Mouse (Mus musculus) CH12.LX (cell line): ENCODE results near the gene Necap2.

Source experiments
- CHD1 ChIP-seq: IDR thresholded peaks from 2 replicates; pipeline ENCODE4 v1.6.1; 2012; ENCODE audit warnings: low read depth, low read length, improper control_type of control experiment, inconsistent platforms
- CHD2 ChIP-seq: IDR thresholded peaks from 2 replicates; pipeline ENCODE4 v1.6.1; 2011; ENCODE audit warnings: low read length, improper control_type of control experiment
- CTCF ChIP-seq, 2 experiments: IDR thresholded peaks in 1 of 2; conservative IDR thresholded peaks in 1 of 2; 2 replicates each; pipeline ENCODE4 v1.5.1; 2011 to 2012; ENCODE audit warnings: low read depth in 2 of 2, low read length in 2 of 2, improper control_type of control experiment in 1 of 2, inconsistent platforms in 1 of 2, mild to moderate bottlenecking in 1 of 2, moderate library complexity in 1 of 2
- E2F4 ChIP-seq: IDR thresholded peaks from 2 replicates; pipeline ENCODE4 v1.6.1; 2011; ENCODE audit warnings: low read depth, low read length, improper control_type of control experiment; ENCODE audit not compliant: insufficient replicate concordance
- EP300 ChIP-seq: IDR thresholded peaks from 2 replicates; pipeline ENCODE4 v1.6.1; 2011; ENCODE audit warnings: low read length, improper control_type of control experiment
- IRF4 ChIP-seq: IDR thresholded peaks from 2 replicates; pipeline ENCODE4 v1.6.1; 2014; ENCODE audit warnings: low read depth, mild to moderate bottlenecking, inconsistent platforms, low read length, improper control_type of control experiment
- MAZ ChIP-seq: IDR thresholded peaks from 2 replicates; pipeline ENCODE4 v1.6.1; 2012; ENCODE audit warnings: low read depth, mild to moderate bottlenecking, inconsistent platforms, low read length, improper control_type of control experiment, moderate library complexity
- POLR2A ChIP-seq: IDR thresholded peaks from 2 replicates; pipeline ENCODE4 v1.6.1; 2011; ENCODE audit warnings: low read depth, mild to moderate bottlenecking, improper control_type of control experiment, low read length
- POLR2AphosphoS2 ChIP-seq: IDR thresholded peaks from 2 replicates; pipeline ENCODE4 v1.6.1; 2011; ENCODE audit warnings: low read depth, low read length, improper control_type of control experiment
- SIN3A ChIP-seq: IDR thresholded peaks from 2 replicates; pipeline ENCODE4 v1.6.1; 2012; ENCODE audit warnings: low read length, improper control_type of control experiment, inconsistent platforms
- TCF12 ChIP-seq: IDR thresholded peaks from 2 replicates; pipeline ENCODE4 v1.6.1; 2014; ENCODE audit warnings: low read depth, mild to moderate bottlenecking, inconsistent platforms, low read length, improper control_type of control experiment
- UBTF ChIP-seq: IDR thresholded peaks from 2 replicates; pipeline ENCODE4 v1.6.1; 2012; ENCODE audit warnings: low read depth, mild to moderate bottlenecking, inconsistent platforms, low read length, improper control_type of control experiment, moderate library complexity
- USF1 ChIP-seq: IDR thresholded peaks from 2 replicates; pipeline ENCODE4 v1.6.1; 2014; ENCODE audit warnings: low read depth, mild to moderate bottlenecking, inconsistent platforms, low read length, improper control_type of control experiment
- ZKSCAN1 ChIP-seq: IDR thresholded peaks from 2 replicates; pipeline ENCODE4 v1.6.1; 2012; ENCODE audit warnings: low read depth, inconsistent platforms, low read length, improper control_type of control experiment, borderline replicate concordance

DNA sequence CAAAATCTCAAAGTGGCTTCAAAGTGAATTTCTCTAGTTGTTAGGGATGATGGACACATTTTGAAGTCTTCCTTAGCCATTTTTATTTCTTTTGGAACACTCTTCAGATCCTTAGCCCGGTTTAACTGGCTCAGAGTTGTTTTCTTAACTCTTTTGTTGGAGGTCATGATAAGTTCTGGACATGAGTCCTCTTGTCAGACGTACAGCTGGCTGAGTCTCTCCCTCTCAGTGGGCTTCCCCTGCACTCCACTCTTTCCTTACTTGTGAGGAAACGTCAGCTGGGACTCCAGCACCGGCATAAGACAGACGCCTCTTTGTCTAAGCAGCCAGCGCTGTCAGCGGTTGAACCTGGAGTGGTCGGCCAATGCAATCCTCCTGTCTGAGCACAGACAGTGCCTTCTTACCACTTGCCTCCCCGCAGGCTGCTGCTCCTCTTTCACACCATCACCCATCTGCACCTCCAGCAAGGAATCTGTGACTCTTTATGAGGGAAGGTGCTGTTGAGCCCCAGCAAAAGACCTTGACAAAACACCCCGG lies 30.1 kb upstream of the Necap2 start:
- TF ChIP-seq CTCF (conservative IDR thresholded peaks at IDR 0.05 in 1 of 2, IDR thresholded peaks at IDR 0.05 in 1 of 2; ENCODE audit: low read depth in 2 of 2, low read length in 2 of 2) = no peak
- TF ChIP-seq POLR2AphosphoS2 = no peak
- no peak for TF ChIP-seq IRF4
- no peak for TF ChIP-seq EP300
- TF ChIP-seq MAZ = no peak
- no peak for TF ChIP-seq ZKSCAN1
- no peak for TF ChIP-seq SIN3A
- TF ChIP-seq USF1 = no peak
- no peak for TF ChIP-seq TCF12
- TF ChIP-seq CHD1 = no peak
- TF ChIP-seq POLR2A = no peak
- no peak for TF ChIP-seq E2F4
- TF ChIP-seq UBTF = no peak
- TF ChIP-seq CHD2 = no peak
